19 mouse cellular contexts compared by ENCODE assay signal in genomic region chr15:82223251-82223650, GRCm38 (mm10). TPM values are rescaled to one million over a fixed set of nuclear protein-coding genes. Genes with fewer than 3 reads are reported as not detected.
DNase-seq lines count a peak whose midpoint lies in the region; ATAC-seq lines count a peak whose summit lies in the region.
"Had no signal": no experiment of that assay in that cellular context is flagged by ENCODE, and none has a peak within 500 bp of the region (broad histone marks: within the 10 kb centered on the region; RNA-seq: fewer than 3 reads in every experiment).

No protein-coding gene starts in this region.

- 0 out of 2 replicates have a peak overlapping the region, but pooled peaks have one; percentile 7 for H3K27ac ChIP-seq in heart, embryonic 10.5 days
- peak overlapping the region; percentile 65; the same call in 1 of the 2 replicates for H3K27ac ChIP-seq in midbrain, embryonic 10.5 days (replicated peaks)
- no peak overlapping the region for H3K27ac ChIP-seq in midbrain, embryonic 16.5 days (ENCODE audit: low read length)
- H3K27ac ChIP-seq in embryonic facial prominence, embryonic 12.5 days: no peak overlapping the region
- H3K27ac ChIP-seq in midbrain, embryonic 14.5 days (replicated peaks; ENCODE audit: low read depth, low read length): no peak overlapping the region
- H3K27ac ChIP-seq in intestine, embryonic 16.5 days (ENCODE audit: low read length): no peak overlapping the region

- ATAC-seq in midbrain, embryonic 16.5 days: no peak
- ATAC-seq in embryonic facial prominence, embryonic 12.5 days (ENCODE audit: insufficient number of reproducible peaks, insufficient read depth, low FRiP score, low TSS enrichment): no peak
- no peak for ATAC-seq in midbrain, embryonic 14.5 days (ENCODE audit: low FRiP score, low TSS enrichment)
- ATAC-seq in intestine, embryonic 16.5 days: no peak

- H3K9ac ChIP-seq in midbrain, embryonic 16.5 days (ENCODE audit: low read depth, low read length): no peak overlapping the region
- H3K9ac ChIP-seq in embryonic facial prominence, embryonic 12.5 days: no peak overlapping the region
- H3K9ac ChIP-seq in midbrain, embryonic 14.5 days (replicated peaks; ENCODE audit: low read length): no peak overlapping the region
- H3K9ac ChIP-seq in intestine, embryonic 16.5 days (ENCODE audit: low read depth, low read length): no peak overlapping the region

- no peaks in the 10 kb centered on the region for H3K36me3 ChIP-seq in heart, embryonic 10.5 days
- H3K36me3 ChIP-seq in midbrain, embryonic 10.5 days: no peaks in the 10 kb centered on the region
- H3K36me3 ChIP-seq in midbrain, embryonic 16.5 days (ENCODE audit: control insufficient read depth, insufficient read depth, low read length): no peaks in the 10 kb centered on the region
- H3K36me3 ChIP-seq in embryonic facial prominence, embryonic 12.5 days: no peaks in the 10 kb centered on the region
- H3K36me3 ChIP-seq in midbrain, embryonic 14.5 days (ENCODE audit: control insufficient read depth, insufficient read depth, low read length): no peaks in the 10 kb centered on the region
- no peaks in the 10 kb centered on the region for H3K36me3 ChIP-seq in intestine, embryonic 16.5 days (ENCODE audit: control insufficient read depth, insufficient read depth, low read length)
- H3K36me3 ChIP-seq: G1E had no signal

- H3K4me2 ChIP-seq in midbrain, embryonic 16.5 days (ENCODE audit: low read length): no peak overlapping the region
- peak overlapping the region; percentile 65 for H3K4me2 ChIP-seq in embryonic facial prominence, embryonic 12.5 days (replicated peaks)
- H3K4me2 ChIP-seq in midbrain, embryonic 14.5 days (ENCODE audit: low read length): peak overlapping the region; percentile 63; the same call in 1 of the 2 replicates
- H3K4me2 ChIP-seq in intestine, embryonic 16.5 days (ENCODE audit: low read depth, low read length): no peak overlapping the region

- no peaks in the 10 kb centered on the region for H3K9me3 ChIP-seq in heart, embryonic 10.5 days
- no peaks in the 10 kb centered on the region for H3K9me3 ChIP-seq in midbrain, embryonic 10.5 days (replicated peaks)
- H3K9me3 ChIP-seq in midbrain, embryonic 16.5 days (replicated peaks; ENCODE audit: control insufficient read depth, low read length, poor library complexity, severe bottlenecking): no peaks in the 10 kb centered on the region
- H3K9me3 ChIP-seq in embryonic facial prominence, embryonic 12.5 days: no peaks in the 10 kb centered on the region
- H3K9me3 ChIP-seq in midbrain, embryonic 14.5 days (ENCODE audit: control insufficient read depth, low read length): no peaks in the 10 kb centered on the region
- H3K9me3 ChIP-seq in intestine, embryonic 16.5 days (ENCODE audit: control insufficient read depth, low read length): no peaks in the 10 kb centered on the region
- H3K9me3 ChIP-seq: G1E had no signal

- 13% methylated on average over 7 of the region's 7 CpGs for WGBS in heart, embryonic 10.5 days
- 36% methylated on average over 7 of the region's 7 CpGs for WGBS in midbrain, embryonic 10.5 days
- 53% methylated on average over 7 of the region's 7 CpGs for WGBS in midbrain, embryonic 16.5 days
- 48% methylated on average over 7 of the region's 7 CpGs for WGBS in embryonic facial prominence, embryonic 12.5 days
- 46% methylated on average over 7 of the region's 7 CpGs for WGBS in midbrain, embryonic 14.5 days
- 38% methylated on average over 7 of the region's 7 CpGs for WGBS in intestine, embryonic 16.5 days

- intact Hi-C loops in heart, postnatal 36 days (cut with DNase I): no loop called here

- H3K4me1 ChIP-seq in heart, embryonic 10.5 days: peaks cover 25% of the 10 kb centered on the region
- H3K4me1 ChIP-seq in midbrain, embryonic 10.5 days: peaks cover 49% of the 10 kb centered on the region
- H3K4me1 ChIP-seq in midbrain, embryonic 16.5 days (ENCODE audit: control insufficient read depth, insufficient read depth, low read length): peaks cover 5% of the 10 kb centered on the region; the same call in 1 of the 2 replicates
- H3K4me1 ChIP-seq in embryonic facial prominence, embryonic 12.5 days: peaks cover 14% of the 10 kb centered on the region
- peaks cover 10% of the 10 kb centered on the region; the same call in 1 of the 2 replicates for H3K4me1 ChIP-seq in midbrain, embryonic 14.5 days (ENCODE audit: control insufficient read depth, insufficient read depth, low read length)
- peaks cover 9% of the 10 kb centered on the region; the same call in 1 of the 2 replicates for H3K4me1 ChIP-seq in intestine, embryonic 16.5 days (ENCODE audit: control insufficient read depth, insufficient read depth, low read length)

- H3K4me3 ChIP-seq in heart, embryonic 10.5 days: peak overlapping the region; percentile 56
- peak overlapping the region; percentile 54 for H3K4me3 ChIP-seq in midbrain, embryonic 10.5 days
- H3K4me3 ChIP-seq in midbrain, embryonic 16.5 days (ENCODE audit: low read depth, low read length): no peak overlapping the region
- H3K4me3 ChIP-seq in embryonic facial prominence, embryonic 12.5 days: no peak overlapping the region
- no peak overlapping the region for H3K4me3 ChIP-seq in midbrain, embryonic 14.5 days (replicated peaks; ENCODE audit: low read depth, low read length)
- no peak overlapping the region for H3K4me3 ChIP-seq in intestine, embryonic 16.5 days (ENCODE audit: low read length)

- peaks cover 81% of the 10 kb centered on the region for H3K27me3 ChIP-seq in heart, embryonic 10.5 days (ENCODE audit: insufficient read depth, poor library complexity, severe bottlenecking)
- peaks cover 76% of the 10 kb centered on the region for H3K27me3 ChIP-seq in midbrain, embryonic 10.5 days (ENCODE audit: low read depth, poor library complexity, severe bottlenecking)
- H3K27me3 ChIP-seq in midbrain, embryonic 16.5 days (ENCODE audit: control insufficient read depth, insufficient read depth, low read depth, low read length): no peaks in the 10 kb centered on the region; the same call in 1 of the 2 replicates
- H3K27me3 ChIP-seq in embryonic facial prominence, embryonic 12.5 days: peaks cover 57% of the 10 kb centered on the region
- peaks cover 3% of the 10 kb centered on the region; the same call in 1 of the 2 replicates for H3K27me3 ChIP-seq in midbrain, embryonic 14.5 days (ENCODE audit: control insufficient read depth, insufficient read depth, low read length)
- peaks cover 18% of the 10 kb centered on the region for H3K27me3 ChIP-seq in intestine, embryonic 16.5 days (replicated peaks; ENCODE audit: control insufficient read depth, insufficient read depth, low read length)

- DNase-seq in heart, embryonic 10.5 days (ENCODE audit: low spot score): no peak
- no peak for DNase-seq in heart, postnatal 36 days
- no peak for DNase-seq in midbrain, embryonic 10.5 days (ENCODE audit: low spot score)
- no peak for DNase-seq in midbrain, embryonic 14.5 days
- DNase-seq in spleen, postnatal 4 days (ENCODE audit: low spot score in 2 of 2): no peak
- DNase-seq: adrenal gland, postnatal 36 days; B cell, adult 2 months; cerebellum, adult 11 months; kidney, postnatal 10 days; thymus, postnatal 25 days had no signal

RNA-seq across cellular contexts. Expression of gene Tnfrsf13c, which starts 0.9 kb away (rescaled TPM):
- 0.20 TPM in 1 of 2 replicates, not detected in the other for polyA plus RNA-seq in heart, embryonic 10.5 days (2016; fragmentation: Nextera tagmentation; extraction: Ambion mirVana)
- total RNA-seq in heart, postnatal 36 days (2021): under 1 TPM; 0.28 to 0.30 TPM
- 0.07 TPM in 1 of 2 replicates, not detected in the other for polyA plus RNA-seq in midbrain, embryonic 10.5 days (2016; fragmentation: Nextera tagmentation; extraction: Ambion mirVana)
- polyA plus RNA-seq in midbrain, embryonic 16.5 days (2015; fragmentation: Nextera tagmentation; extraction: Ambion mirVana): 0.14 TPM in 1 of 2 replicates, not detected in the other
- polyA plus RNA-seq in embryonic facial prominence, embryonic 12.5 days (2016; fragmentation: Nextera tagmentation; extraction: Ambion mirVana): 0.13 and 0.23 TPM in 2 replicates
- polyA plus RNA-seq in midbrain, embryonic 14.5 days (2014; fragmentation: Nextera tagmentation; extraction: Ambion mirVana): 0.19 TPM in 1 of 2 replicates, not detected in the other
- polyA plus RNA-seq in intestine, embryonic 16.5 days (2015; fragmentation: Nextera tagmentation; extraction: Ambion mirVana): 0.09 and 0.11 TPM in 2 replicates
- total RNA-seq: gastrocnemius, adult 18-20 months had no signal

RNA-seq across cellular contexts. Expression of gene Shisa8, which starts 10.6 kb away (rescaled TPM):
- 0.11 and 0.13 TPM in 2 replicates for polyA plus RNA-seq in heart, embryonic 10.5 days (2016; fragmentation: Nextera tagmentation; extraction: Ambion mirVana)
- under 1 TPM; 0.14 to 0.19 TPM for total RNA-seq in heart, postnatal 36 days (2021)
- 0.16 and 0.52 TPM in 2 replicates for polyA plus RNA-seq in midbrain, embryonic 10.5 days (2016; fragmentation: Nextera tagmentation; extraction: Ambion mirVana)
- polyA plus RNA-seq in midbrain, embryonic 16.5 days (2015; fragmentation: Nextera tagmentation; extraction: Ambion mirVana): 0.77 and 1.0 TPM in 2 replicates
- polyA plus RNA-seq in embryonic facial prominence, embryonic 12.5 days (2016; fragmentation: Nextera tagmentation; extraction: Ambion mirVana): 0.75 and 0.79 TPM in 2 replicates
- 0.70 and 1.5 TPM in 2 replicates for polyA plus RNA-seq in midbrain, embryonic 14.5 days (2014; fragmentation: Nextera tagmentation; extraction: Ambion mirVana)
- 0.06 and 0.09 TPM in 2 replicates for polyA plus RNA-seq in intestine, embryonic 16.5 days (2015; fragmentation: Nextera tagmentation; extraction: Ambion mirVana)
- total RNA-seq: gastrocnemius, adult 18-20 months had no signal
- polyA plus RNA-seq: G1E; inflammation-experienced regulatory T-cells, adult 6 months had no signal

RNA-seq across cellular contexts. Expression of gene Cenpm, which starts 21.3 kb away (rescaled TPM):
- 58.1 and 66.3 TPM in 2 replicates for polyA plus RNA-seq in heart, embryonic 10.5 days (2016; fragmentation: Nextera tagmentation; extraction: Ambion mirVana)
- total RNA-seq in heart, postnatal 36 days (2021): under 1 TPM; 0.42 to 0.51 TPM
- polyA plus RNA-seq in midbrain, embryonic 10.5 days (2016; fragmentation: Nextera tagmentation; extraction: Ambion mirVana): 94.9 and 102 TPM in 2 replicates
- polyA plus RNA-seq in midbrain, embryonic 16.5 days (2015; fragmentation: Nextera tagmentation; extraction: Ambion mirVana): 12.7 and 13.9 TPM in 2 replicates
- 68.8 and 71.0 TPM in 2 replicates for polyA plus RNA-seq in embryonic facial prominence, embryonic 12.5 days (2016; fragmentation: Nextera tagmentation; extraction: Ambion mirVana)
- 13.9 and 23.2 TPM in 2 replicates for polyA plus RNA-seq in midbrain, embryonic 14.5 days (2014; fragmentation: Nextera tagmentation; extraction: Ambion mirVana)
- 36.3 and 43.6 TPM in 2 replicates for polyA plus RNA-seq in intestine, embryonic 16.5 days (2015; fragmentation: Nextera tagmentation; extraction: Ambion mirVana)
- total RNA-seq: gastrocnemius, adult 18-20 months had no signal

RNA-seq across cellular contexts. Expression of gene 1500009C09Rik, which starts 28.9 kb away (rescaled TPM):
- polyA plus RNA-seq in heart, embryonic 10.5 days (2016; fragmentation: Nextera tagmentation; extraction: Ambion mirVana): not detected in 2 replicates
- total RNA-seq in heart, postnatal 36 days (2021): not detected
- polyA plus RNA-seq in midbrain, embryonic 10.5 days (2016; fragmentation: Nextera tagmentation; extraction: Ambion mirVana): 0.15 and 0.36 TPM in 2 replicates
- 21.0 and 21.7 TPM in 2 replicates for polyA plus RNA-seq in midbrain, embryonic 16.5 days (2015; fragmentation: Nextera tagmentation; extraction: Ambion mirVana)
- 0.29 TPM in 1 of 2 replicates, not detected in the other for polyA plus RNA-seq in embryonic facial prominence, embryonic 12.5 days (2016; fragmentation: Nextera tagmentation; extraction: Ambion mirVana)
- polyA plus RNA-seq in midbrain, embryonic 14.5 days (2014; fragmentation: Nextera tagmentation; extraction: Ambion mirVana): 12.2 and 47.6 TPM in 2 replicates
- polyA plus RNA-seq in intestine, embryonic 16.5 days (2015; fragmentation: Nextera tagmentation; extraction: Ambion mirVana): not detected in 2 replicates
- total RNA-seq: G1E; gastrocnemius, adult 18-20 months; heart, adult 8-10 months had no signal
- polyA plus RNA-seq: erythroblast, embryonic 14.5 days; G1E; inflammation-experienced regulatory T-cells, adult 6 months; liver, embryonic 16.5 days had no signal

RNA-seq across cellular contexts. Expression of gene Sept3, which starts 51.4 kb away (rescaled TPM):
- polyA plus RNA-seq in heart, embryonic 10.5 days (2016; fragmentation: Nextera tagmentation; extraction: Ambion mirVana): 3.7 and 14.0 TPM in 2 replicates
- under 1 TPM; 0.35 to 0.36 TPM for total RNA-seq in heart, postnatal 36 days (2021)
- polyA plus RNA-seq in midbrain, embryonic 10.5 days (2016; fragmentation: Nextera tagmentation; extraction: Ambion mirVana): 83.4 and 109 TPM in 2 replicates
- 406 and 437 TPM in 2 replicates for polyA plus RNA-seq in midbrain, embryonic 16.5 days (2015; fragmentation: Nextera tagmentation; extraction: Ambion mirVana)
- polyA plus RNA-seq in embryonic facial prominence, embryonic 12.5 days (2016; fragmentation: Nextera tagmentation; extraction: Ambion mirVana): 59.9 and 66.0 TPM in 2 replicates
- polyA plus RNA-seq in midbrain, embryonic 14.5 days (2014; fragmentation: Nextera tagmentation; extraction: Ambion mirVana): 361 and 403 TPM in 2 replicates
- 4.2 and 4.4 TPM in 2 replicates for polyA plus RNA-seq in intestine, embryonic 16.5 days (2015; fragmentation: Nextera tagmentation; extraction: Ambion mirVana)
- polyA plus RNA-seq: erythroblast, embryonic 14.5 days; G1E; inflammation-experienced regulatory T-cells, adult 6 months had no signal

Comparison
In these comparisons a context has a peak if more than half of its experiments do, and no peak if none do; other contexts are left out.
1. H3K27ac ChIP-seq: peak in heart, embryonic 10.5 days (single experiment) and midbrain, embryonic 10.5 days (single experiment); none in midbrain, embryonic 16.5 days (single experiment), embryonic facial prominence, embryonic 12.5 days (single experiment), midbrain, embryonic 14.5 days (single experiment) and intestine, embryonic 16.5 days (single experiment).
2. H3K4me3 ChIP-seq: peak in heart, embryonic 10.5 days (single experiment) and midbrain, embryonic 10.5 days (single experiment); none in midbrain, embryonic 16.5 days (single experiment), embryonic facial prominence, embryonic 12.5 days (single experiment), midbrain, embryonic 14.5 days (single experiment) and intestine, embryonic 16.5 days (single experiment).
3. H3K4me2 ChIP-seq: peak in embryonic facial prominence, embryonic 12.5 days (single experiment) and midbrain, embryonic 14.5 days (single experiment); none in midbrain, embryonic 16.5 days (single experiment) and intestine, embryonic 16.5 days (single experiment).